Mouse (Mus musculus) kidney, postnatal 0 days (tissue): ENCODE measurements around the gene Snx4. TPM values are rescaled to one million over a fixed set of nuclear protein-coding genes. Genes with fewer than 3 reads are reported as not detected.

Experiments
- ATAC-seq: fragments of 200-750 bp; cut with Nextera tagmentation; replicated peaks from 2 replicates; pipeline ENCODE4 v1.8.0; 2017; ENCODE audit warnings: low read depth, moderate number of reproducible peaks, moderate TSS enrichment, moderate library complexity; ENCODE audit not compliant: low FRiP score
- DNase-seq: peaks from one replicate; pipeline ENCODE4 v3.0.0-alpha.2; 2016; ENCODE audit warnings: low spot score
- H3K27ac ChIP-seq: fragments of 300-500 bp; sonication (generic); 2 replicates; pipeline ENCODE4 v1.5.1; 2014; ENCODE audit warnings: mild to moderate bottlenecking
- H3K27me3 ChIP-seq: fragments of 300-500 bp; sonication (generic); 2 replicates; pipeline ENCODE4 v1.6.1; 2014; ENCODE audit warnings: low read length, mixed read lengths; ENCODE audit not compliant: insufficient read depth
- H3K36me3 ChIP-seq: fragments of 300-500 bp; sonication (generic); 2 replicates; pipeline ENCODE4 v1.6.1; 2014; ENCODE audit warnings: low read length, mixed read lengths; ENCODE audit not compliant: insufficient read depth
- H3K4me1 ChIP-seq: fragments of 300-500 bp; sonication (generic); replicated peaks from 2 replicates; pipeline ENCODE4 v1.6.1; 2014; ENCODE audit warnings: antibody characterized with exemption, low read length, mixed read lengths; ENCODE audit not compliant: insufficient read depth
- H3K4me2 ChIP-seq: fragments of 300-500 bp; sonication (generic); 2 replicates; pipeline ENCODE4 v1.6.1; 2014; ENCODE audit warnings: mild to moderate bottlenecking, low read length, moderate library complexity, mixed read lengths
- H3K4me3 ChIP-seq: fragments of 300-500 bp; sonication (generic); replicated peaks from 2 replicates; pipeline ENCODE4 v1.5.1; 2014; ENCODE audit warnings: low read depth, low read length
- H3K9ac ChIP-seq: fragments of 300-500 bp; sonication (generic); 2 replicates; pipeline ENCODE4 v1.6.1; 2014; ENCODE audit warnings: low read depth, low read length
- H3K9me3 ChIP-seq: fragments of 300-500 bp; sonication (generic); replicated peaks from 2 replicates; pipeline ENCODE4 v1.6.1; 2016; ENCODE audit warnings: low read length, inconsistent platforms, mixed read lengths
- CTCF ChIP-seq: IDR thresholded peaks from 2 replicates; pipeline ENCODE4 v1.5.1; 2016; ENCODE audit warnings: antibody characterized with exemption, low read depth, mild to moderate bottlenecking, moderate library complexity
- WGBS: fragments of 180-500 bp; shearing (Covaris S2); extraction: QIAGEN DNeasy Blood & Tissue Kit; methylation state at CpG from one replicate; pipeline ENCODE4 v1.1.7; 2014; 5-methylcytosine and 5-hydroxymethylcytosine counted together
- polyA plus RNA-seq: library from polyadenylated mRNA; unstranded; fragments of >200 nt; fragmentation: Nextera tagmentation; extraction: Ambion mirVana; gene quantifications from 2 replicates; pipeline ENCODE4 v1.2.1, GENCODE M21; 2015

Snx4 gene
- polyA plus RNA-seq, 1 experiment from 2014 or later: 90.6 TPM

- WGBS: 11% methylated on average over 8 of the region's 8 CpGs
- peak; percentile 94 for ATAC-seq
Measured at GRCm38 (mm10) chr16:33337177-33337576, 85.9 kb downstream of the Snx4 start.

GRCm38 (mm10) chr16:33337681-33338080 lies 86.4 kb downstream of the Snx4 start:
- H3K4me2 ChIP-seq: peak overlapping the region; percentile 38
- no peaks in the 10 kb centered on the region for H3K9me3 ChIP-seq
- no peaks in the 10 kb centered on the region for H3K27me3 ChIP-seq
- no peak for DNase-seq
- no peaks in the 10 kb centered on the region for H3K36me3 ChIP-seq
- no peak overlapping the region for H3K9ac ChIP-seq
- no peak for ATAC-seq
- H3K27ac ChIP-seq: no peak overlapping the region
- TF ChIP-seq CTCF: no peak
- 67% methylated on average over 10 of the region's 10 CpGs for WGBS
- no peak overlapping the region for H3K4me3 ChIP-seq
- H3K4me1 ChIP-seq: no peaks in the 10 kb centered on the region

More at GRCm38 (mm10) chr16:33337177-33337576, 85.9 kb downstream of the Snx4 start:
- H3K4me3 ChIP-seq: no peak overlapping the region
- H3K4me1 ChIP-seq: no peaks in the 10 kb centered on the region
- TF ChIP-seq CTCF: peak; percentile 80
- peak overlapping the region; percentile 38 for H3K4me2 ChIP-seq
- H3K9ac ChIP-seq: no peak overlapping the region
- DNase-seq: peak; percentile 92
- H3K27ac ChIP-seq: no peak overlapping the region; the same call in 1 of the 2 replicates
- H3K27me3 ChIP-seq: no peaks in the 10 kb centered on the region
- no peaks in the 10 kb centered on the region for H3K36me3 ChIP-seq
- H3K9me3 ChIP-seq: no peaks in the 10 kb centered on the region

GRCm38 (mm10) chr16:33338492-33338891 lies 87.2 kb downstream of the Snx4 start:
- Histone ChIP-seq H3K4me2 (no peak overlapping the region), H3K27ac (no peak overlapping the region)
- 39% methylated on average over 4 of the region's 4 CpGs for WGBS

GRCm38 (mm10) chr16:33339476-33339875 lies 88.2 kb downstream of the Snx4 start:
- no peak overlapping the region for H3K4me2 ChIP-seq
- H3K9me3 ChIP-seq: no peaks in the 10 kb centered on the region
- H3K4me1 ChIP-seq: no peaks in the 10 kb centered on the region
- DNase-seq (no peak), ATAC-seq (no peak)
- TF ChIP-seq CTCF: no peak
- H3K27me3 ChIP-seq: no peaks in the 10 kb centered on the region
- WGBS: 82% methylated on average over 2 of the region's 2 CpGs
- H3K27ac ChIP-seq: no peak overlapping the region
- H3K36me3 ChIP-seq: no peaks in the 10 kb centered on the region
- no peak overlapping the region for H3K4me3 ChIP-seq
- H3K9ac ChIP-seq: no peak overlapping the region

More at GRCm38 (mm10) chr16:33338492-33338891, 87.2 kb downstream of the Snx4 start:
- H3K4me3 ChIP-seq: no peak overlapping the region
- H3K9ac ChIP-seq: no peak overlapping the region
- TF ChIP-seq CTCF: no peak
- H3K36me3 ChIP-seq: no peaks in the 10 kb centered on the region
- no peaks in the 10 kb centered on the region for H3K27me3 ChIP-seq
- no peaks in the 10 kb centered on the region for H3K9me3 ChIP-seq
- H3K4me1 ChIP-seq: no peaks in the 10 kb centered on the region
- no peak for DNase-seq
- no peak for ATAC-seq

- TF ChIP-seq CTCF: no peak
- no peak for DNase-seq
- no peak for ATAC-seq
- Histone ChIP-seq H3K27ac (no peak overlapping the region), H3K9ac (no peak overlapping the region), H3K27me3 (no peaks in the 10 kb centered on the region), H3K36me3 (no peaks in the 10 kb centered on the region), H3K4me2 (no peak overlapping the region), H3K9me3 (no peaks in the 10 kb centered on the region), H3K4me1 (no peaks in the 10 kb centered on the region; the same call in 1 of the 2 replicates), H3K4me3 (no peak overlapping the region)
- WGBS: 36% methylated on average over 1 of the region's 1 CpGs
Measured at GRCm38 (mm10) chr16:33342356-33342755, 91.1 kb downstream of the Snx4 start.

- Histone ChIP-seq H3K27me3 (no peaks in the 10 kb centered on the region), H3K27ac (no peak overlapping the region), H3K9ac (no peak overlapping the region), H3K9me3 (no peaks in the 10 kb centered on the region), H3K36me3 (no peaks in the 10 kb centered on the region), H3K4me3 (no peak overlapping the region), H3K4me2 (no peak overlapping the region), H3K4me1 (no peaks in the 10 kb centered on the region; the same call in 1 of the 2 replicates)
- DNase-seq: no peak
- no peak for ATAC-seq
- no peak for TF ChIP-seq CTCF
- WGBS: 70% methylated on average over 5 of the region's 5 CpGs
Measured at GRCm38 (mm10) chr16:33343106-33343505, 91.9 kb downstream of the Snx4 start.

GRCm38 (mm10) chr16:33343601-33344000 lies 92.4 kb downstream of the Snx4 start:
- H3K9me3 ChIP-seq: no peaks in the 10 kb centered on the region
- no peak for TF ChIP-seq CTCF
- no peaks in the 10 kb centered on the region; the same call in 1 of the 2 replicates for H3K4me1 ChIP-seq
- H3K36me3 ChIP-seq: no peaks in the 10 kb centered on the region
- 81% methylated on average over 7 of the region's 7 CpGs for WGBS
- H3K27me3 ChIP-seq: no peaks in the 10 kb centered on the region
- no peak overlapping the region for H3K4me3 ChIP-seq
- ATAC-seq (no peak), DNase-seq (no peak)
- no peak overlapping the region for H3K4me2 ChIP-seq
- no peak overlapping the region for H3K9ac ChIP-seq
- H3K27ac ChIP-seq: no peak overlapping the region
